Mouse (Mus musculus) stomach, postnatal 0 days (tissue): Measurements from ENCODE around the gene Mcf2l.

Experiments
- CTCF ChIP-seq: IDR thresholded peaks from 2 replicates; pipeline ENCODE4 v1.5.1; 2016; ENCODE audit warnings: antibody characterized with exemption, low read depth, mild to moderate bottlenecking, moderate library complexity
- EP300 ChIP-seq: optimal IDR thresholded peaks from 2 replicates; pipeline ENCODE3; 2016; ENCODE audit warnings: antibody characterized with exemption

DNA sequence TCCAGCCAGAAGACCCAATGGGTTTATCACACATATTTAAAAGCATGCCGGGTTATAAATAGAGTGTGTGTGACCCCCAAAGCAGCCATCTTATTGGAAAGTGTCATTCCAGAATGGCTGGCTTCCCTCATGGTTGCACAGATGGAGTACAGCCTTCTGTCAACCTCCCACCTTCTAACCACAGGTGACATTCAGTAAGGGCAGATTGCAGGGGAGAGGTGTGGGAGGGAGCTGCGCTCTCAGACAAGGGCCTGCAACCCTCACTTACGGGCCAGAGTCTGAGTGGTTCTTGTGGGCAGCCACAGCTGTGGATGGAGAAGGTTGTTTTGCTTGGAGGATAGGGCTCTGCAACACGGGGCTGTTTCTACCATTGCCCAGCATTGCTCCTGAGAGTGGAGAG is 47.0 kb downstream of the Mcf2l start:
- no peak for TF ChIP-seq CTCF
- TF ChIP-seq EP300 = no peak
